ENCODE assay signal across 9 mouse cellular contexts in genomic region chr10:91228924-91229517, GRCm38 (mm10). TPM values are rescaled to one million over a fixed set of nuclear protein-coding genes. Genes with fewer than 3 reads are reported as not detected.
DNase-seq lines count a peak whose midpoint lies in the region; ATAC-seq and TF ChIP-seq lines count a peak whose summit lies in the region.
"Had no signal": no experiment of that assay in that cellular context is flagged by ENCODE, and none has a peak within 500 bp of the region (broad histone marks: within the 10 kb centered on the region; RNA-seq: fewer than 3 reads in every experiment).

No protein-coding gene starts in this region.

- no peaks in the 10 kb centered on the region for H3K36me3 ChIP-seq in lung, embryonic 14.5 days (ENCODE audit: insufficient read depth)
- no peaks in the 10 kb centered on the region for H3K36me3 ChIP-seq in intestine, embryonic 16.5 days (ENCODE audit: control insufficient read depth, insufficient read depth, low read length)
- no peaks in the 10 kb centered on the region for H3K36me3 ChIP-seq in small intestine, adult 2 months (ENCODE audit: control insufficient read depth, insufficient read depth, low read length)

- no peak for TF ChIP-seq POLR2A in cerebellum, adult 2 months (IDR thresholded peaks at IDR 0.05; ENCODE audit: borderline replicate concordance, insufficient read depth, low read length)
- TF ChIP-seq POLR2A in small intestine, adult 2 months (IDR thresholded peaks at IDR 0.05; ENCODE audit: low read depth, low read length): no peak

- H3K27ac ChIP-seq in cerebellum, adult 2 months (ENCODE audit: insufficient read depth, low read length): 0 out of 2 replicates have a peak overlapping the region, but pooled peaks have one; percentile 11
- peak overlapping the region; percentile 73 for H3K27ac ChIP-seq in lung, embryonic 14.5 days (ENCODE audit: low read depth)
- peak overlapping the region; percentile 80 for H3K27ac ChIP-seq in intestine, embryonic 16.5 days (ENCODE audit: low read length)
- H3K27ac ChIP-seq in small intestine, adult 2 months (ENCODE audit: insufficient read depth, low read depth, low read length): no peak overlapping the region

- peak; percentile 14; the same call in 1 of the 2 replicates for ATAC-seq in lung, embryonic 14.5 days (ENCODE audit: insufficient read depth)
- ATAC-seq in intestine, embryonic 16.5 days: peak; percentile 56

- no peaks in the 10 kb centered on the region for H3K27me3 ChIP-seq in cerebellum, adult 2 months (ENCODE audit: control insufficient read depth, insufficient read depth, low read length)
- H3K27me3 ChIP-seq in lung, embryonic 14.5 days (ENCODE audit: insufficient read depth, low read length): no peaks in the 10 kb centered on the region
- no peaks in the 10 kb centered on the region for H3K27me3 ChIP-seq in intestine, embryonic 16.5 days (replicated peaks; ENCODE audit: control insufficient read depth, insufficient read depth, low read length)
- H3K27me3 ChIP-seq in small intestine, adult 2 months (ENCODE audit: control insufficient read depth, insufficient read depth, low read length): no peaks in the 10 kb centered on the region

- H3K4me2 ChIP-seq in lung, embryonic 14.5 days: peak overlapping the region; percentile 49
- H3K4me2 ChIP-seq in intestine, embryonic 16.5 days (ENCODE audit: low read depth, low read length): peak overlapping the region; percentile 20

- 40% methylated on average over 6 of the region's 6 CpGs for WGBS in cerebellum, adult 2 months
- WGBS in lung, embryonic 14.5 days: 57% methylated on average over 6 of the region's 6 CpGs
- WGBS in intestine, embryonic 16.5 days: 47% methylated on average over 6 of the region's 6 CpGs
- 51% methylated on average over 6 of the region's 6 CpGs for WGBS in small intestine, adult 2 months

- H3K4me3 ChIP-seq in cerebellum, adult 2 months (replicated peaks; ENCODE audit: insufficient read depth, low read depth, low read length): peak overlapping the region; percentile 55
- no peak overlapping the region for H3K4me3 ChIP-seq in lung, embryonic 14.5 days (ENCODE audit: low read depth, low read length)
- H3K4me3 ChIP-seq in intestine, embryonic 16.5 days (ENCODE audit: low read length): 0 out of 2 replicates have a peak overlapping the region, but pooled peaks have one; percentile 11
- 0 out of 2 replicates have a peak overlapping the region, but pooled peaks have one; percentile 14 for H3K4me3 ChIP-seq in small intestine, adult 2 months (ENCODE audit: low read depth, low read length)

- no peak for TF ChIP-seq CTCF in cerebellum, adult 2 months (IDR thresholded peaks at IDR 0.05; ENCODE audit: borderline replicate concordance, insufficient read depth, low read depth, low read length)
- no peak for TF ChIP-seq CTCF in lung, embryonic 14.5 days (IDR thresholded peaks at IDR 0.05; ENCODE audit: low read depth)
- no peak for TF ChIP-seq CTCF in small intestine, adult 2 months (IDR thresholded peaks at IDR 0.05; ENCODE audit: extremely low read depth, insufficient read length, insufficient replicate concordance, low read depth, low read length)

- no peaks in the 10 kb centered on the region for H3K9me3 ChIP-seq in lung, embryonic 14.5 days (ENCODE audit: low read depth, low read length)
- H3K9me3 ChIP-seq in intestine, embryonic 16.5 days (ENCODE audit: control insufficient read depth, low read length): no peaks in the 10 kb centered on the region

- no peak for DNase-seq in cerebellum, adult 2 months
- no peak for DNase-seq in cerebellum, postnatal 36 days
- no peak for DNase-seq in lung, embryonic 14.5 days
- DNase-seq in lung, postnatal 4 days: no peak
- DNase-seq in Muller cell, postnatal 12 days (ENCODE audit: inconsistent ontology term): no peak
- DNase-seq in cerebellum, adult 9-11 months: no peak
- DNase-seq: lung, postnatal 14 days had no signal

- H3K4me1 ChIP-seq in cerebellum, adult 2 months (ENCODE audit: control insufficient read depth, insufficient read depth, low read length): no peaks in the 10 kb centered on the region
- H3K4me1 ChIP-seq in lung, embryonic 14.5 days (ENCODE audit: insufficient read depth): peaks cover 12% of the 10 kb centered on the region
- H3K4me1 ChIP-seq in intestine, embryonic 16.5 days (ENCODE audit: control insufficient read depth, insufficient read depth, low read length): no peaks in the 10 kb centered on the region
- no peaks in the 10 kb centered on the region for H3K4me1 ChIP-seq in small intestine, adult 2 months (ENCODE audit: control insufficient read depth, insufficient read depth, insufficient read length, low read length)

- H3K9ac ChIP-seq in lung, embryonic 14.5 days: no peak overlapping the region
- H3K9ac ChIP-seq in intestine, embryonic 16.5 days (ENCODE audit: low read depth, low read length): no peak overlapping the region; the same call in 1 of the 2 replicates

RNA-seq across cellular contexts. Expression of gene Tmpo, which starts 47.9 kb away (rescaled TPM):
- polyA plus RNA-seq in cerebellum, adult 2 months (2012; rRNA removed): 47.5 and 49.8 TPM in 2 replicates
- 317 and 337 TPM in 2 replicates for polyA plus RNA-seq in lung, embryonic 14.5 days (2014; fragmentation: Nextera tagmentation; extraction: Ambion mirVana)
- polyA plus RNA-seq in intestine, embryonic 16.5 days (2015; fragmentation: Nextera tagmentation; extraction: Ambion mirVana): 110 and 111 TPM in 2 replicates
- polyA plus RNA-seq in small intestine, adult 2 months (2012; rRNA removed): 18.5 and 29.0 TPM in 2 replicates
